Mouse (Mus musculus): Measurements from ENCODE around the gene Eef1g. TPM values are rescaled to one million over a fixed set of nuclear protein-coding genes. Genes with fewer than 3 reads are reported as not detected.
A peak's percentile ranks its signal among the peaks of the same experiment; 100 is the strongest.

The Eef1g gene
- polyA plus RNA-seq, 1 experiment: 129 TPM

DNA sequence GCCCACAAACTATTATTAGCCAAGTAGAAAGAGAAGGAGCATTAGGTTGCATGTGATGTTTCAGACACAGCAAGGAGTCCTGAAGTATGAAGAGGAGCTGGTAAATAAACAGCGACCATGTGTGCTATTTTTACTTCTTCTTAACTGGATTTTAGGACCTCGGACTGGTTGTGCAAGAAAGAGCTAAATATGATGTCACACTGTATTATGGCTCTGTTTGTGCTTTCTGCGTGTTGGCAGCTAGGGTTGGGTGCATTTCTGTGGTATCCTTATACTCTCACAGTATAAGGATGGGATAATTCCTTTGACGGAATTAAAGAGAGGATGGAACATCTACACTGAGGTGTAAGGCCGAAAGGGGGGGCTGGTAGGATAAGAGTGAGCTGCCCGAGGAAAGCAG lies 21.6 kb upstream of the Eef1g start:
- 64% methylated on average over 6 of the region's 6 CpGs for WGBS
- TF ChIP-seq CTCF (IDR thresholded peaks at IDR 0.05; ENCODE audit: extremely low read depth, insufficient read length, insufficient replicate concordance, low read depth, low read length) (no peak), POLR2A (IDR thresholded peaks at IDR 0.05; ENCODE audit: low read depth, low read length) (no peak)
- Histone ChIP-seq H3K4me1 (ENCODE audit: control insufficient read depth, insufficient read depth, insufficient read length, low read length) (peaks cover 18% of the 10 kb centered on the region), H3K27me3 (ENCODE audit: control insufficient read depth, insufficient read depth, low read length) (no peaks in the 10 kb centered on the region), H3K4me3 (ENCODE audit: low read depth, low read length) (no peak overlapping the region), H3K27ac (ENCODE audit: insufficient read depth, low read depth, low read length) (peak overlapping the region; percentile 28; the same call in 1 of the 2 replicates), H3K36me3 (ENCODE audit: control insufficient read depth, insufficient read depth, low read length) (peaks cover 48% of the 10 kb centered on the region)

DNA sequence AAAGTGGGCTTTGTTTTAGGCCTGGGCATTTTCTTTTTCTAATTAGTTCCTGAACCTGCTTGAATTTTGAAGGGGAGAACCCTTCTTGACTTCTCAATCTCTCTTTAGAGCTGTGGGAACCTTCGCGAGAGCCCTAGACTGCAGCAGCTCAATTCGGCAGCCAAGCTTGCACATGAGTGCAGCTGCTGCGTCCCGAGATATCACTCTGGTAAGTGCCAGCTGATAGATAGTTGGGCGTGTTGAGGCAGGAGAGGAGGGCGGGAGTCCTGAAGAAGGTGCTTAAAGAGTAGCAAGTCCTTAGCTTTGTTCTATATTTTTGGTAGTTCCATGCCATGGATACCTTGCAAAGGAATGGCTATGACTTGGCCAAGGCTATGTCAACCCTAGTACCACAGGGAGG lies 19.9 kb upstream of the Eef1g start:
- H3K27ac ChIP-seq (ENCODE audit: insufficient read depth, low read depth, low read length): no peak overlapping the region
- H3K36me3 ChIP-seq (ENCODE audit: control insufficient read depth, insufficient read depth, low read length): peaks cover 64% of the 10 kb centered on the region
- no peak overlapping the region for H3K4me3 ChIP-seq (ENCODE audit: low read depth, low read length)
- peaks cover 15% of the 10 kb centered on the region for H3K4me1 ChIP-seq (ENCODE audit: control insufficient read depth, insufficient read depth, insufficient read length, low read length)
- WGBS: 82% methylated on average over 7 of the region's 7 CpGs
- TF ChIP-seq POLR2A (IDR thresholded peaks at IDR 0.05; ENCODE audit: low read depth, low read length): no peak
- TF ChIP-seq CTCF (IDR thresholded peaks at IDR 0.05; ENCODE audit: extremely low read depth, insufficient read length, insufficient replicate concordance, low read depth, low read length): no peak
- H3K27me3 ChIP-seq (ENCODE audit: control insufficient read depth, insufficient read depth, low read length): no peaks in the 10 kb centered on the region

DNA sequence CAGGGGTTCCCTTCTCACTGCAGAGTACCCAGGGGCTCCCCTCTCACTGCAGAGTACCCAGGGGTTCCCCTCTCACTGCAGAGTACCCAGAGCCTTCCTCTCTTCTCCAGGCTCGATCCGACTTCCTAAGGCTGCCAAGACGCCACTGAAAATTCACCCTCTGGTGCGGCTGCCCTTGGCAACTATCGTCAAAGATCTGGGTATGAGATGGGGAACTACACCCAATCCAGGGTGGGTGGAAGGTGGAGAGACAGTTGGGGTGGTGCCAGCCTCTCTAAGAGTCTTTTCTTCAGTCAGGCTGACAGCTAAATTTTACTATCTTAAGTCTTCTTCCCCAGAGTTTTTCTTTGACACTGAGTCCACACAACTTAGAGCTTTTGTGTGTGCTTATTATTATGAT lies 16.7 kb upstream of the Eef1g start:
- no peak for TF ChIP-seq POLR2A (IDR thresholded peaks at IDR 0.05; ENCODE audit: low read depth, low read length)
- Histone ChIP-seq H3K27me3 (ENCODE audit: control insufficient read depth, insufficient read depth, low read length) (no peaks in the 10 kb centered on the region), H3K27ac (ENCODE audit: insufficient read depth, low read depth, low read length) (no peak overlapping the region), H3K4me1 (ENCODE audit: control insufficient read depth, insufficient read depth, insufficient read length, low read length) (peaks cover 3% of the 10 kb centered on the region; the same call in 1 of the 2 replicates), H3K36me3 (ENCODE audit: control insufficient read depth, insufficient read depth, low read length) (peaks cover 57% of the 10 kb centered on the region), H3K4me3 (ENCODE audit: low read depth, low read length) (no peak overlapping the region)
- 84% methylated on average over 5 of the region's 5 CpGs for WGBS

DNA sequence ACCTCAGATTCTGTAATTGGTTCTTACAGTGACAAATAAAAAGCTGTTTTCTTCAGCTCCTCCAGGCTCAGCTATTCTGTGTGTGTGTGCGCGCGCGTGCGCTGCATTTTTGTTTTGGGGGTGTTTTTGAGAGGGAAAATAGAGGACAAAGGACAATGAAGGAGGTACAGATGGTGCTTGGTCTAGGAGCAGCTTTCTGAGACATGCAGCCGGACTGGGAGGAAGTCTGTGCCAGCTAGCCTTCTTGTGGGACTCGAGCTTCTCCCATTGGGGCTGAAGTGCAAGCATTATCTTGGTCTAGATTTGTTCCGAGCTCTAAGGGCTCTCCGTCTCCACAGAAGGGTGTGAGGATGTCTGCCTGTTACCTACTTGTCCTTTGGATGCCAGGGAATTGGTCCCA lies 14.6 kb upstream of the Eef1g start:
- Histone ChIP-seq H3K4me1 (ENCODE audit: control insufficient read depth, insufficient read depth, insufficient read length, low read length) (peaks cover 3% of the 10 kb centered on the region; the same call in 1 of the 2 replicates), H3K36me3 (ENCODE audit: control insufficient read depth, insufficient read depth, low read length) (peaks cover 44% of the 10 kb centered on the region), H3K27ac (ENCODE audit: insufficient read depth, low read depth, low read length) (no peak overlapping the region), H3K27me3 (ENCODE audit: control insufficient read depth, insufficient read depth, low read length) (no peaks in the 10 kb centered on the region), H3K4me3 (ENCODE audit: low read depth, low read length) (no peak overlapping the region)
- 82% methylated on average over 9 of the region's 9 CpGs for WGBS
- TF ChIP-seq CTCF (IDR thresholded peaks at IDR 0.05; ENCODE audit: extremely low read depth, insufficient read length, insufficient replicate concordance, low read depth, low read length): no peak

DNA sequence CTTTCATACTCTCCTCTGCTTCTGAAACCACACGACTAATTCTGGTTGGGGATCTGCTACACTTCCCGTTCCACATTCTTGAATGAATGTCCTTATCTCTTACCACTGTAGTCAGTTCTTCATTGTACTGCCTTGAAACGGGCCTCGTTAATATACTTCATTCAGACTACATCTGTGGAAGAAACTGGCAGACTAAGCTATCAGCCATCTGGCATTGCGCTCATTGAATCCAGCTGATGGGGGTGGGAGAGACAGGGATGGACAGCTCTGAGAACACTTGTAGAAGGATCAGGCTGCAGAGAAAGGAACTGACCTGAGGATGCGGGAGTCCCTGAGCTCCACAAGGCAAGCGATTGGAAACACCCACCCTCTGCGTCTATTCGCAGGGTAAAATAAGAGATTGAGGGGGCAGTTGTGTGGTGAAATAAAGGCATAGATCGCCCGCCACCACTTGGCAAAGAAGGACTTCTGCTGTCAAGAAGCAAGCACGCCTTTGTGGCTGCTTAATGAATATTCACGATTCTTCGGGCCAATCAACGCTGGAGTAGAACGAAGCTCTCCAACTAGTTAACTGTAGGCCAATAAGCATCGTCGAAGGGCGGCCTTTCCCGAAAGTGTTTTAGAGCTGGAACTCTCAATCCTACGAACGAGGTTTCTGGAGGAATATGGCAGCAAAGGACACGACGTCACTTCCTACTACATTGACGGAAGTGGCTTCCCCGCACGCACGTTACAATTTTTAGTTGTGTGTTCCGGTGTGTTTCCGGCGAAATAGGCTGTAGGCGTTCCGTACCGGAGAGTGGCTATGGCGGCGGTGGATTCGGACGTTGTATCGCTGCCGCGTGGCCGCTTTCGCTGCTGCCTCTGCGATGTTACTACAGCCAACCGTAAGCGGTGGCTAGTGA lies 13.5 kb upstream of the Eef1g start, which contains the start of gene Tut1:
Gene Tut1, plus strand, starts transcription at position 713 of the 905 bp plus-strand sequence.
- Histone ChIP-seq H3K27me3 (ENCODE audit: control insufficient read depth, insufficient read depth, low read length) (no peaks in the 10 kb centered on the region), H3K27ac (ENCODE audit: insufficient read depth, low read depth, low read length) (peak within 1 kb of the TSS; percentile 75), H3K4me3 (ENCODE audit: low read depth, low read length) (peak within 1 kb of the TSS; percentile 83), H3K36me3 (ENCODE audit: control insufficient read depth, insufficient read depth, low read length) (peaks cover 33% of the 10 kb centered on the region), H3K4me1 (ENCODE audit: control insufficient read depth, insufficient read depth, insufficient read length, low read length) (peaks cover 3% of the 10 kb centered on the region; the same call in 1 of the 2 replicates)
- TF ChIP-seq POLR2A (IDR thresholded peaks at IDR 0.05; ENCODE audit: low read depth, low read length) (no peak), CTCF (IDR thresholded peaks at IDR 0.05; ENCODE audit: extremely low read depth, insufficient read length, insufficient replicate concordance, low read depth, low read length) (peak; percentile 16; the same call in 1 of the 2 replicates)
- WGBS: 1% methylated on average over 46 of the region's 46 CpGs

DNA sequence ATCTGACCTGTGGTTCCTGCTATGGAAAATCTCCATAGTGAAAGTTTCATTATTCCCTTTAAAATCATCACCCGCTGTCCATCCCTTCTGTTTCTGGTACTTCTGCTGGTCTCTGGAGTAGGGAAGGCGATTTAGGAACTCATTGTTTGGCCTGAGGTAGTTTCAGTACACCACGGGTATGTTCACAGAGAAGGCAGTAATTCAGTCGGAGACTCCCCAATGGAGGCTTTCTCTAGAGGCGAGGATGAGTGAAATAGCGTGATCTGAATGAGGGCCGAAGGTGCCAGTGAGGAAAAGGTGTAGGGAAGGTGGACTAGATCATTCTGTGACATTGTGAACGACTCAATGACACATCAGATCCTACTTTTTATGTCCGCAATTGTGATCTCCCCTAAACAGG lies 12.7 kb upstream of the Eef1g start:
- 4% methylated on average over 9 of the region's 9 CpGs for WGBS
- Histone ChIP-seq H3K4me1 (ENCODE audit: control insufficient read depth, insufficient read depth, insufficient read length, low read length) (peaks cover 3% of the 10 kb centered on the region; the same call in 1 of the 2 replicates), H3K27ac (ENCODE audit: insufficient read depth, low read depth, low read length) (peak overlapping the region; percentile 75; the same call in 1 of the 2 replicates), H3K4me3 (ENCODE audit: low read depth, low read length) (peak overlapping the region; percentile 83), H3K27me3 (ENCODE audit: control insufficient read depth, insufficient read depth, low read length) (no peaks in the 10 kb centered on the region), H3K36me3 (ENCODE audit: control insufficient read depth, insufficient read depth, low read length) (peaks cover 29% of the 10 kb centered on the region)
- no peak for TF ChIP-seq POLR2A (IDR thresholded peaks at IDR 0.05; ENCODE audit: low read depth, low read length)
- TF ChIP-seq CTCF (IDR thresholded peaks at IDR 0.05; ENCODE audit: extremely low read depth, insufficient read length, insufficient replicate concordance, low read depth, low read length): no peak

DNA sequence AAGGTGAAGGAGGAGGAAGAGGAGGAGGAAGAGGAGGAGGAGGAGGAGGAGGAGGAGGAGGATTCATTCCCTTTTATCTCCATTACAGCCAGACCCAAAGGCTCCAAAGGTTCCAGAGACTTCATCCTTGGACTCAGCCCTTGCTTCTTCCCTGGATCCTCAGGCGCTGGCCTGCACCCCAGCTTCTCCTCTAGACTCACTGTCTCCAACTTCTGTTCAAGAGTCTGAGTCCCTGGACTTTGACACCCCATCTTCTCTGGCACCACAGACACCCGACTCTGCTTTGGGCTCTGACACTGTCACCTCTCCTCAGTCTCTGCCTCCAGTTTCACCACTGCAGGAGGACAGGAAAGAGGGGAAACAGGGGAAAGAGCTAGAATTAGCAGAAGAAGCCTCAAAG lies 4.6 kb upstream of the Eef1g start:
- WGBS: 65% methylated on average over 2 of the region's 2 CpGs
- peak overlapping the region; percentile 43 for H3K4me3 ChIP-seq (ENCODE audit: low read depth, low read length)
- H3K27me3 ChIP-seq (ENCODE audit: control insufficient read depth, insufficient read depth, low read length): no peaks in the 10 kb centered on the region
- no peak for TF ChIP-seq POLR2A (IDR thresholded peaks at IDR 0.05; ENCODE audit: low read depth, low read length)
- no peak for TF ChIP-seq CTCF (IDR thresholded peaks at IDR 0.05; ENCODE audit: extremely low read depth, insufficient read length, insufficient replicate concordance, low read depth, low read length)
- peak overlapping the region; percentile 41; the same call in 1 of the 2 replicates for H3K27ac ChIP-seq (ENCODE audit: insufficient read depth, low read depth, low read length)
- peaks cover 48% of the 10 kb centered on the region for H3K36me3 ChIP-seq (ENCODE audit: control insufficient read depth, insufficient read depth, low read length)
- peaks cover 9% of the 10 kb centered on the region for H3K4me1 ChIP-seq (ENCODE audit: control insufficient read depth, insufficient read depth, insufficient read length, low read length)
